Mouse (Mus musculus) liver, embryonic 14.5 days (tissue): ENCODE results near the gene Olfr1411.

Source experiments
- CTCF ChIP-seq: IDR thresholded peaks from 2 replicates; pipeline ENCODE4 v1.5.1; 2016; ENCODE audit warnings: antibody characterized with exemption, low read depth, control low read depth
- EP300 ChIP-seq: IDR thresholded peaks from 2 replicates; pipeline ENCODE4 v1.6.1; 2016; ENCODE audit warnings: antibody characterized with exemption, low read depth

- TF ChIP-seq CTCF (no peak), EP300 (no peak)
Measured at GRCm38 (mm10) chr1:92607711-92608110, 13.5 kb downstream of the Olfr1411 start.
